Mouse (Mus musculus) hematopoietic stem cell, adult 5-6 weeks (primary cell): ENCODE measurements at regions not wholly inside any gene's neighbourhood (a gene's known extent, or its start where the extent isn't known, plus 50 kb on each side); places are given as distances from the start of the nearest gene placed in this dataset.

Experiments used
- ATAC-seq, 2 experiments: fragments of 125-278 bp in 1 of 2; replicated peaks in 1 of 2; 2 replicates each; pipeline ENCODE4 v1.8.0; 2016 to 2017; ENCODE audit warnings: inconsistent platforms in 2 of 2, mild to moderate bottlenecking in 2 of 2, moderate number of reproducible peaks in 2 of 2, low read depth in 1 of 2, moderate TSS enrichment in 1 of 2; ENCODE audit not compliant: low FRiP score in 2 of 2, poor library complexity in 2 of 2, severe bottlenecking in 2 of 2, insufficient read depth in 1 of 2, low TSS enrichment in 1 of 2

DNA sequence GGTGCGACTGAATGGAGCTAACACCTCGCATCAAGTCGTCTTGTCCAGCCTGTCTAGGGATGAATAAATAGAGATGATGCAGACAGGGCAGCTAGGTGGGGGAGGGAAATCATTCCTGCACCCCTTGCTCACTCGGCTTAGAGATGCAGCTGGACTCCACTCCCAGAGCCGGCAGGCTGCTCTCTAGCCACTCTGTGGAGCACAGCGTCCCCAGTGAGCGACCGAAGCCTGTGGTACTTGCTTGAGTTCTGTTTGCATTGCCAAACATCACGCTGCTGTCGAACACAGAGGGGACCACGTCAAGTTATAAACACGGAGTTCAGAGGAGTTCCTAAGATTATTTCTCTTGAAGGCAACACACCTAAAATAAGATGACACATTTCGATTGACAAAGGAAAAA lies 439.9 kb upstream of the Smarca2 start:
- ATAC-seq, result no peak

DNA sequence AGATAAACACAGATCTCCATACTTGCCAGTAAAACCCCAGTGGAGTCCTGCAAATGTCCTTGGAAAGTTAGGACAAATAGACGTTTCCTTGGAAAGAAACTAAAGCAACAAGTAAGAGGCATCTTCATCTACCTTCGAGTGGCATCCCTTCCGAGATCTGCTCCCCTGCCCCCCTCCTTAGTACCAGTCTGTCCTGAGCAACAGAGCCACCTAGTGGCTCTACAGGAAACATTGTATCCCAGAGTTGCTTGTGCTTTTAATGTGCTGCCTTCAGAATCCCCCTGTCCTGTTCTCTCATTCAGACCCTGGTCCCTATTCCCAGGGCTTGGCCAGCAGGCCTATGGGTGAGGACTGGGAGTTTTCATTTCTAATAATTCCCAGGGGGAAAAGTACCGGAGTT lies 423.1 kb upstream of the Smarca2 start:
- ATAC-seq, result no peak

DNA sequence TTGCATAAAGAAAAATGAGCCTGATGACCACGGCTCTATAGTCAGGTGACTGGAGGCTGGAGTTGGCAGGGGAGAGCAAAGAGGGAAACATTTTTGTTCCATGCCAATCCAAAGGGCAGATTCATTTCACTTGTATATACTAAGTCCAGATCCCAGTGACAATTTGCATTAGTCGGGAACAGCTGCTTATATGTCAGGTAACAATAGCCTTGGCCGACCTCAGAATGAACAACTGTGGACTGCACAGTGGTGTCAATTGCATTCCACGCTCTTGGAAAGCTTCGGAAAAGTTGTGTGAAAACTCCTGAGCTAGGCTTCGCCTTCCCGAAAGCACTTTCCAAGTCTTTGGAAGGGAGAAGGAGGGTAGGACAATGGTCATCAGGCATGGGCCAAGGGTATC lies 419.8 kb upstream of the Smarca2 start:
- ATAC-seq, result no peak

DNA sequence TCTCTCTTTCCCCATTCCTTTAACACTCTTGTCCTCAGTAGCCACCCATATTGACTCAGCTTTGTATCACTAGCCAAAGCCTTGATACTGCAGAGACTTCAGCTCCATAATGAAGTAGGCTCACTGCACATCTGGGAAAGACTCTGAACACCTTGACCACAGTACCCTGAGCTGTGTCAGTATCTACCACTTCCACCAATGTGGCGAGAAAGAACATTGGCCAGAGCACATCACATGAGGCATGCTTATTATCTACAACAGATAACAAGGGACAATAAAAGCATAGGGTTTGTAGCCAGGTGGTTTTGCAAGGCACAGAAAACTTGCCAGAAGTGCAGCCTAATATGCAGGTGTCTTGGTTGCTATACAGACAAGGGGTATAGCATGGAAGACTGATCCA lies 414.0 kb upstream of the Smarca2 start:
- no peak for ATAC-seq

DNA sequence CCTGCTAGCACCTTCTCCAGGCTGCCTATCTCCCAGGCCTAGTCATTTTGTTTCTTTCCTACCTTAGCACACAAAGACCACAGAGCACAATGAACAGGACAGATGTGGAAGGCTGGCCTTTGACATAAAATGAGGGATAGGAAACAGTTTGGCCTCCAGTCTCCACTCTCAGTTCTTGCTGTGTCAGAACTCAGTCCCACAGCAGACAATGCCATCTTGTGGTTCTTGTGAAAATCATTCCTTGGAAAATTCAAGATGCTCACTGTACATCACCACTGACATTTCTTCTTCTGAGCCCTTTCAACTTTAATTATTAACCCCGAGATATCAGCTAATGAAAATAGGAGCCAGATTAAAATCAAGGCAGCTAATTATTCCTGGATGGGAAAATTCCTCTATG lies 411.2 kb upstream of the Smarca2 start:
- ATAC-seq, result no peak

DNA sequence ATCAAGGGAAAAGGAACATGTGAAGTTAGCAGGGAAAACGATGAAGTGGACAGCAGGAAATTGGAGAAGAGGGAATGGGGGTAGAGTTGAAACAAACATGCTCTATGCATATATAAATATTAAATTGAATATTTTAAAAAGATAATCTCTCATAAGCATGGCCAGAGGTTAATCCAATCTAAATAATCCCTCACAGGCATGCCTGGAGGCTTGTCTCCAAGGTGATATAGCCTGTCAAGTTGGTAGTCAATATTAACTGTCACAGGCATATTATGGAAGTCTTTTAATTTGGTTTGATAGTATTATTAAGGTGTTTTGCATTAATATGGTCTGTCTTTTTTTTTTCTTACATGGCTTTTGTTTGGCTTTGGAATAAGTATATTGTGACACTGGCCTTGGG lies 396.1 kb upstream of the Smarca2 start:
- ATAC-seq, result no peak

DNA sequence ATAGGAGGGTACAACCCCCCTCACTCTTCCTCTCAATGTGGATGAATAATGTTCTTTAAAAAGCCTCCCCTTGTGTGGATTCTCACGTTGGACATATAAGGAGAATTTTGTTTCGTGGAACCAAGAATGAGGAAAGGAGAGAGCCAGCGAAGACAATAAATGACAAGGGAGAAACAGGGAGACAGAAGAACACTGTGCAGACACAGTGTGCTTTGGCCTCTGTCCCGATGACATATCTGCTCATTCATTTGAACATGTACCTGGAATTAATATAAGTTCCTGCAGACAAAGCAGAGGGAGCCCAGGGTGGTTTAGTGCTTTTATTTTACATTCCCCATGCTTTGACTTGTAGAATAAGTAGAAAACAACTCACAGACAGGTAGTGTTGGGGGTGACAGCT lies 370.3 kb upstream of the Smarca2 start:
- no peak for ATAC-seq

DNA sequence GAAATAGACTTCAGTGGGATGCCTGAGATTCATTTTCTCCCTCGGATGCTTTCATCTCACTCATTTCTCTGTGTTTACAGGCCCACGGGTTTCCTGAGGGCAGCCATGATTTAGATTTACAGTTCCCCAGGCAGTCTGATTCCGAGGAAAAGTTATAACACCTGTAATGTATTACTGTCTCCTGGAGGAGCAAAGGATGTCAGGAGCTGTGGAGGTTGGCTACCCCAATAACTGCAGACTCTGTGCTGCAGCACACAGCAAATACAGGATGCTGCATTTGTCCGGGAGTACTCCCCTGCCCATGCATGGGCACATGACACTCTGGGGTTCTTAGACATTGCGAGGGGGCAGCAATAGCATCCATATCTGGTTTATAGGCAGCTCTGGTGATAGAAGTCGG lies 360.8 kb upstream of the Smarca2 start:
- no peak for ATAC-seq

DNA sequence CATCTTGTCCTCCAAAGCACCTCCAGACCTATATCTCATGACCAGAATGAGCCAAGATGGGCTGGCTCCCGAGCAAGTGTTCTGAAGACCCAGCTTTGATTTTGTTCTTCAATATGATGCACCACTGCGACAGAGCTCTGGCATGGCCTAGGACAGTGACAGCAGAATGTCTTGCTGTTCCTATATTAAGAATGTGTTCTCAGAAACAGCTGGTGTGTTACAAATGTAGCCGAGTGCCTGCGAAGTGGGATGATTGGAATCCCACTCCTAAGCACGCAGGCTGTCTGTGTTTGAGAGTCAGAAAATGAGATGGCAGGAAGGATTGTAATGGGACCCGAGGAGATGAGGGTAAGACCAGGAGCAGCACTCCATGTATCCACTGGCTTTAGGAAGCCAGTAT lies 355.1 kb upstream of the Smarca2 start:
- no peak for ATAC-seq

DNA sequence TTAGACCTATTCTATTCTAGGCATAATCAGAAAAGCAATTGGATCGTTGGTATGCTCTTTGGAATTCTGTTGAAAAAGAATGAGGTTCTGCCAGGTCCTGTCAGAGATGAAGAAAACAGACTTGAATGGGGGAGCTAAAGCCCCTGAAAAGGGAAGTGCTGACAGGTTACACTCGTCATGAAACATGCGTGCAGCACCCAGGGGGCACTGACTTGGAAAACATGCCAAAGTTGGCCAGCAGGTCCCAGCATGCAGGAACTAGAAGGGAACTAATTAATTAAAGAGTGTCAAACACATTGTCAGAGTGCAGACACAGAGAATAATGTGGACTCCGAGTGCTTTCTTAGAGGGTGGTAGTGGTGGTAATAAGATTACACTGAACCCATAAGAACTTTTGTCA lies 346.2 kb upstream of the Smarca2 start:
- ATAC-seq, result no peak

DNA sequence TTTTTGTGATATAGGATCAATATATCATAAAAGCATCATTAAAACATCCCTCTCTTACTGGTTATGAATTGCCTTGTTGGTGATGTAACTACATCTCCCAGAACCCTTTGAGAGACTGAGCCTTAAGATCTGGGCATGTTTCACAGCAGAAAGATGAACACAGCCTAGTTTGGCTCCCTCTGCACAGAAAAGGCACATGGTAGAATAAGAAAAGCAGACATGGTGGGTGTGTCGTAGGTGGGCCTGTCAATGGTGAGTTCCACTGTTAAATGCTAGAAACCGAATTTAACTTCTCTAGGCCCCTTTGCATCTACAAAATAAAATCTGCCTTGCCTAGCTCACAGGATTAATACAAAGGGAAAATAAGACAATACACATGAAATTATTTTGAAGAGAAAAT lies 343.3 kb upstream of the Smarca2 start:
- ATAC-seq, result no peak

DNA sequence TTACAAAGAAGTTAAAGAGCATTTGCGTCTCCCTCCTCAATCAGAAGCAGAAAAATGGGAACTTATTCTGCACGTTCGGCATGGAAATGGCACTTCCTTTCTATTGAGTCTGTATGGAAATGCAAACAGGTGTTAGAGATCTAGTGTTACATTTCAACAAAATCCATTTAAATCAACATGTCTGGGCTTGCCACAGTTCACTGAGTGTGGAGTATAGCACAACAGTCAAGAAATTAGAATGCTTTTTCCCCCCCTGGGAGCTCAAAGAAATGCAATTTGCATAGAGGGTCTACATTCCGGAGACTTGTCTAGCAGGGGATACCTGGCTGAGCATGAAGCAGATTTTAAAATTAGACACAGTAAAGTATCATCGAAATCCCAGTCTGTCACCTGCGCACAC lies 308.5 kb upstream of the Smarca2 start:
- ATAC-seq, result no peak

DNA sequence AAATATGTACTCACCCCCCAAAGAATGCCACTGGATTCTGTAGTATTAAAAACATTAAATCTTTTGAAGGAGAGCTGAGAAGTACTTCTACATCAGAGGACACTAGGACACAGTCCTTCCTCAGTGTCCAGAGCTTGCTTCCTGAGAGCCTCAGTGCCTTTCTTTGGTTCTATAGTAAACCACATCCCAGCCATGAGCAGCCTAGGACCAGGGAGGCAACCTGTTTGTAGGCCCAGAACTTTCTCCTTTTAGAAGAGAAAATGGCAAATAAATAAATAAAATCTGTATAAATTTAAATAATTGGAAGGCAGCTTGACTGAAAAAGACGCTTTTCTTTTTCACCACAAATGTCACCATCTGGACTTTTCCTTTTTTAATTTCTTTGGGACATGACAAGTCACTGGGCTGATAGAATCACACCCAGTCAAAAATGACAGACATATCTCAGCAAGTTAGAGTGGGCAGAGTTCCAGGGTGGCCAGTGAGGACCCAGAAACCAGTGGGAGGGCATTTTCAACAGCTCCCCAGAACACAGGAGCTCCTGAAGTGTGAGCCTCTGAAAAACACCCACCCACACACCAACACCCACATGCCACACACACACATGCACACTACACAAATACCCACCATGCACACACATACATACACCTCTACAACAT lies 296.2 kb upstream of the Smarca2 start:
- no peak for ATAC-seq

DNA sequence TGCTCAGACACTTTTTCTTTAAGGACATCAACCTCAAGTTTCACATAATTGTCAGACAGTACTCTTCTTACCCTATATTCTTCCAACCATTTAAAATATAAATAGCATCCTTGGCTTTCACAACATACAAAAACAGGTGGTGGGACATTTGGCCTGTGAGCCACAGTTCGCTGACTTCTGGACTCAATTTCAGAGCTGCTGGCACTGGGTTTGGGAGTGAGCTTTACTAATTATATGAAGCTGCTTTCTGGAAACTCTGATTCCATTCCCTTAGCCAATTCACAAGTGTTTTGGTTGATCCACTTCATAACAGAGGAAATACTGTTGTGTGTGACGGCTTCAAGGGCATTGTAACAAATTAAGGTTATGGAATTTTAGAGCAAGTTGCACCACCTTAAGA lies 285.9 kb upstream of the Smarca2 start:
- no peak for ATAC-seq

DNA sequence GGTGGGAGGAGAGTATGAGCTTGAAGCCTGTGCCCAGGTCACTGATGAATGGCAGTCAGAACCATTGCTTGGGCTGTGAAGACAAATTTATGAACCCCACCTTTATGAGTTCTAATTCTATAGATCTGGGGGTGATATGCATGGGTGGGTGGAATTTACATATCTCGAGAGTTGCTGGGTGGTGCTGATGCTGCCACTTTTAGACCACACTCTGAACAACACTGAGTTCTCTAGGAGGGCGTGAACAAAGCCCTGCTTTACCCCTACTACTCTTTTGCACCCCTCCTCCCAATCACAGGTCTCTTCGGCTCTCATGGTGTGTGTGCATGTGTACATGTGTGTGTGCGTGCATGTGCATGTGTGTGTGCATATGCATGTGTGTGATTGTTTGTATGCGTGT lies 281.2 kb upstream of the Smarca2 start:
- ATAC-seq, result no peak

DNA sequence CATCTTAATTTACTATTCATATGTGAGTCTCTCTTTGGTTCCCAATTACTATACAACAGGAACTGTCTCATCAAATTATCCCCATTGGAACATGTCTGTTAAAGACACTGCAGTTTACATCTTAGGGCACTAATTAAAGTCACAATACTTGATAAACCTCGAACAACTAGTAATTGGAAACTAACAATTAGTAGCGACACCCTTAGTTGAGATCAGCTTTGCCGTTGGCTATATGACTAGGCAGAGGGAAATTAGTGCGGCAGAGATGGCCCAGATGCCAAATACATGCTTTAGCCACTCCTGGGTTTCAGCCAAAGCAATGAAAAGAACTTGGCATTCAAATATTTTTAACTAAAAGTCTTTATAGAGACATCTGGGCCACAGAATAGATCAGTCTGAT lies 265.7 kb upstream of the Smarca2 start:
- ATAC-seq, result no peak

DNA sequence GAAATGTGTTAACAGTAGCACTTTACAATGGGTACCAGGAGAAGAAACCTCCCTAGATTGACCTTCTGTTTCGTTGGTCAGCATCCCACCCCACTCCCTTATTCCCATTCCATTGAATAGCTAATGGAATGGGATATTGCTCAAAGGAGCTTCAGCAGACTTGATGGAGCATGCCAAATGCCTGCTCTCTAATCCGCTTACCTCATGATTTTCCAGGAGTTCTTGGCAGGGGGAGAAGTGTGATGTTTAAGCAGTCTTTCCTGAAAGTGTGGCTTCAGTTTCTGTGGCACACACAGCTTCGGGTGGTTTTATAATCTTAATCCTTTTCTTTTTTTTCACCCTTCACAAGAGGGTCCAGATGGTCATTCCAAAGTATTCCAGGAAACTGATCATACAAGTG lies 264.7 kb upstream of the Smarca2 start:
- ATAC-seq, result no peak

DNA sequence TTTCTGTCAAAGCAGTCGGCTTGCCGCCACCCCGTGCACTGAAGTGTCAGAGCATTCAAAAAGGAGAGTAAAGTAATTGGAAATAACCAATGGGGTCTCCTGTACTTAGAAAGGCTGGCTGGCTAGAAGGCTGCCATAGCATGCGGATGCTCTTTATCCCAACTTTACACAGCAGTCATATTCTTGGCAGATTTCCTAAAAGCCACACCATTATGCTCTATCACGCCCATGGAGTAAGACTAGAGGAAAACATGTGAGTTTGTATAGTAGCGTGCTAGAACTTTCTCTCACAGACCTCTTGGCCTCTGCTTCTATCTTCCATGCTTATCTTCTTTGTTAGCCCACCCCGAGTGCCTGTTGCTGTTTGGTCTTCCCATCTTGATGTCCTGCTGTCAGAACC lies 249.8 kb upstream of the Smarca2 start:
- no peak for ATAC-seq

DNA sequence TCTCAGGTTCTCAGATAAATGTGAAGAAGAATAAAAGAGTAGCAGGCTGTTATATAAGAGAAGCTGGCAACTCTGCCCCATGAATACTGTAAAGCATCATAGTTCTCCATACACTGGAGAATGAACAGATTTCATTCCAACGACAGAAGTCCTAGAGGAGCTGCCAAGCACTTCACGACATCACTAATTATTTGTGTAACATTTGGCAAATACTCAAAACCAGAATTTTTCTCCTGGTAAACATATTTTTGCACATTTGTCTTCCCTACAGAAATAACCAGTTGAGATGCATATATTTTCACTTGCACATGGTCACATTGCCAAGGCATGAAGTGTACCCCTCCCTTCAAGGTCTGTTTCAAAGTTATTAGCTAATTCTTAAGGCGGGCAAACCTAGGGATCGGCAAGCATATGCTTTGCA lies 220.9 kb upstream of the Smarca2 start:
- ATAC-seq, result no peak

DNA sequence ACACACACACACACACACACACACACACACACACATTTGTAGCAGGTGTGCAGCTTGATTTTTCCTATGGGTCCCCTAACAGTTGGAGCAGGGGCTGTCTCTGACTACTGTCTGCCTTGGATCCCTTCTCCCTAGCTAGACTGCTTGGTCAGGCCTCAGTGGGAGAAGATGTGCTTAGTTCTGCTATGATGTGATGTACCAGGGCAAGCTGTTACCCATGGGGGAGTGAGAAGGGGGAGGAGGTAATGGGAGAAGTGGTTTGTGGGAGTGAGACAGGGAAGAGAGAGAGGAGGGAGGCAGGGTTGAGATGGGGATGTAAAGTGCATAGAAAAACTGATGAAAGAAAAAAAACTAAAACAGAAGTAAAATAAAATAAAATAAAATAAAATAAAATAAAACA lies 218.8 kb upstream of the Smarca2 start:
- ATAC-seq, result no peak
